Mouse (Mus musculus) liver, adult (tissue): ENCODE data around the gene Spic.

Experiments used
- GATA4 ChIP-seq: IDR thresholded peaks from 2 replicates; pipeline ENCODE4 v1.6.1; 2014; ENCODE audit warnings: mild to moderate bottlenecking, low read length; ENCODE audit not compliant: insufficient replicate concordance

The Spic gene

DNA sequence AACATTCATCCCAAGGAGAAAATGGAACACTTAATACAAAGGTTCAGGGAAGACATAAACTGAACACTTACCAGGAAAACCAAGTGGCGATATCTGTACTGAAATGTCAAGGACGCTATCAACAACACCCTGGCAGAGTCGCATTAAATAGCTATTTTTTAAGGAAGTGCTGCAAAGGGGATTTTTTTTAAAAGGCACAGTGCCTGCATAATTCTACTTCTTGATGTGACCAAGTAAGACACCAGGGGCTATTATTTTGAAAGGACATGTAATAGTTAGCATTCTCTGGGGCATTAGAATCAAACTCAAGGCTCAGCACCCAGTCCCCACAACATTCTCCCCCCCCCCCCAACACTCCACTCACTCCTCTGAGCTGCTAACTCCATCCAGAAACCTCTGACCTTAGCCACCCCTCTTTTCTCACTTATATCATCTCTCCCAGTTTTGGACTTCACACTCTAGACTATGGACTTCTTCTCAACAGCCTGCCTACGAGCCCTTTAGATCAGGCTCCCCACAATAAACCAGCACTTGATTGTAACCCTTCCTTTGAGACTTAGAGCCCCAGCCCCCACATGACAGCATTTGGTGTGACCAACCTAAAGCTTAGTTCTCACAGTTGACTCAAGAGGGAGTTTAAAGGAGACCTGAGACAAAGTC is 1.8 kb downstream of the Spic start:
- no peak for TF ChIP-seq GATA4

DNA sequence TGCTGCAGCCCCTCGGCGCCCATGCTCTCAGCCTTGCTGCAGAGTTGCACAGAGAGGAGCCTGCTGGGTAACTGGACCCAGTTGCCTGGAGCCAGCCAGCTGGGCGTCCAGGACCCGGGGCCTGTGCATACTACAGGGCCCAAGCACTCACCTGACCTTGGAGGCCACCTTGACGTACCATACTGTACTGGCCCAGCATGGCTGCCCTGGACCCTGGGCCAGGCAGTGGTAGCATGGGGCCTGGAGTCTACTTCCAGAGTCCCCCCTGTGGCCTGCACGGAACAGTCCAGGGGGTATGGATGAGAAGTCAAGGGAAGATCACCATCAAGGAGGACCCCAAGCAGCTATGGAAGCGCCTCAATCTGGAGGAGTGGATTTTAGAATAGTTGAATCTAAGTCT is 12.0 kb downstream of the Spic start:
- no peak for TF ChIP-seq GATA4

DNA sequence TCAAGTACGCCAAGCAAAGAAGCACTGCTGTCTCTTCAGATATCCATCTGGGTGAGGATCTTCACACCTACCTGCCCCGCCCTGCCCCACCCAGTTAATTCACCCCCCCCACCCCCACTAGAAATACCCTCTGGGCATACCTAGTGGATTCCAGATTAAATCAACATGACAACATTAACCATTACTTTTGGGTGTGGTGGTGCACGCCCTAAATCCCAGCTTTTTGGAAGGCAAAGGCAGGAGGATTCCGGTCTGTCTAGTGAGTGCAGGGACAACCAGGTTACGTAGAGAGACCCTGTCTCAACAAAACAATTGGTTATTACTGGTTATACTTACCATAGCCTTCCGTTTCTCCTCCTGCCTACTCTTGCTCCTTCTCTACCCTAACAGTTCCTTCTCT is 12.7 kb downstream of the Spic start:
- TF ChIP-seq GATA4, result no peak

GRCm38 (mm10) chr10:88669719-88670118 is 15.1 kb downstream of the Spic start:
- no peak for TF ChIP-seq GATA4

DNA sequence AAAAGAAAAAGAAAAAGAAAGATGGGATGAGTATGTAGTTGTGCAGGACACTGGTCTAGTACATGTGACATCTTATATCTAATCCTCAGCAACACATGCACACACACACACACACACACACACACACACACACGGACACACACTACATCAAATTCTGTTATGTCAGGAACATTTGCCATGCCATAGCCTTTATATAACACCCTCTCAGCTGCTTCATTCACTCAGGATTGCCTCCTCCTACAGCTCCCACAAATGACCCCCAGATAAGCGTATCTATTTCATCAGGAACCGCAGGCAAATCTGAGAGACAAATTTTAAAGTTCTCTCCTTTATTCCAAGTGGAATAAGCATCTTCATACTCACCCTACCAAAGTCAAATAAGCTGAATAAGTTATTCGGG is 25.9 kb downstream of the Spic start:
- TF ChIP-seq GATA4, result no peak

DNA sequence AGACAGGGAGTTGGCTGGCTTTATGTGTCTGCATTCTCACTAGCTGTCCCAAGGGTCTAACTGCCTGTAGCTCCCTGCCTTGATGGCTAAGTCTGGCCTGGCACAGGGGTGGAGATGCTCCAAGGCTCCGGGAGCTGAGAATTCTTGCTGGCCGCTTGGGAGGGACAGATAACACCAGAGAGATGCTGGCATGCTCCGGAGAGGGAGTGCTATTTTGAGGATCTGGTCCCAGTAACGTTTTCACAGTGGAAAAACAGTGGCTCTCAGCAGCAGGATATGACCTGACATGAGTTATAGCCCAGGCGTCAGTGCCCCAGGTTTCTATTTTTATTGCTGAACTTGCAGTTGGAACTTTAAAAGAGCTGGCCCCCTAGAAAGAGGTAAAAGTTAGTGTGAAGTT is 39.4 kb downstream of the Spic start:
- TF ChIP-seq GATA4, result no peak

DNA sequence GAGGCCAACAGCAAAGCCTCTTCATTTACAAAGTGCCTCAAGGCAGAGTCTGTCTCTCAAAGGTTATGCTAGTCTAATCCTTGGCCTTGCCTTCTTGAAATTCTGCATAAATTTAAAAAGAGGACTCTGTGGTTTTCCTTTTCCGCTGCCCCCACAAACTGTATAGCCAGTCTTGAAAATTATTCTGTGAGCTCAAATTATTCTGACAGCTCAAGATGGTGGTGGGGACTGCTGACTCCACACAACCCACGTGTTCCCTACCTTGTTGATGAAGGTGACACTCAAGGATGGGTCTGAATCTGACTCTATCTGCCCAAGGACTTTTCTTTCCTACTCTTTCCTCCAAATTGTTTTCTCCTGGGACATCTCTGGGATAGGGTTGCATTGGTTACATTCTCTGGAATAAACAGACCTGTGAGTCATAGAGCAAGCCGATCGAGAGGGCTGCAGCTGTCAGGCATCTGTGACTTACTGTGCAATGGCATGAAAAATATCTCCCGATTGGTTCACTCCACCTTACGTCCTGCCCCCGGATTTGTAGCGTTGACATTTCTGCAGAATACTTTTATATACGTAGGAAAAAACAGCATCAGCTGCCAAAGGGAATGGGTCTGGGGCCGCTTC is 53.4 kb downstream of the Spic start:
- TF ChIP-seq GATA4, result no peak

DNA sequence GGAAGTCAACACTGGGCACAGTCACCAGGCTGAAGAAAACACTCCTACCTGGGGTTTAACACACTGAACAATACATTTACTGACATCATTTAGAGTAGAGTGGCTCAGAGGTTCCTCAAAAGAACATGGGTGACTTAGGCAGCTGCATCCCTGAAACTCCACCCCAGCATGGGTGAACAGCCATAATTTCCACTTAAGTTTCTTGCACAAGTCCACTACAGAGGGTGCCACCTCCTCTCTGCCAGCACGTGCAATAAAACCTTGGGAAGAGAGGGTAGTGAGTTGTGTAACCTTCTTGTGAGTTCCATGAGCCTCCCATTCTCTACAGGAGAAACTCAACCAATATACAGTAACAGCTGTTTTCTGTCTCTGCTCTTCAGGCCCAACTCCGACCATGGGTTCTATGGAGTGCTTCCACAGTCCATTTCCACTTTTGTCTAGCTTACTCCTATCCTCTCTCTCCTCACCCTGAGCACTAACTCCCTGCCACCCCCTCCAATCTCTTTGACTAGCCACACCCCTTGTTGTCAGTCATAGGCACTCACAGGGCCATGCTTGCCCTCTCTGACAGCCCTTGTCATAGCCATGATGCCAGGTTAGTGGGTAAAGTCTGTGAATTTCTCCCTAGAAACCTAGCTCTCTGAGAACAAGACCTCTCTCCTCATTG is 54.0 kb downstream of the Spic start:
- no peak for TF ChIP-seq GATA4

DNA sequence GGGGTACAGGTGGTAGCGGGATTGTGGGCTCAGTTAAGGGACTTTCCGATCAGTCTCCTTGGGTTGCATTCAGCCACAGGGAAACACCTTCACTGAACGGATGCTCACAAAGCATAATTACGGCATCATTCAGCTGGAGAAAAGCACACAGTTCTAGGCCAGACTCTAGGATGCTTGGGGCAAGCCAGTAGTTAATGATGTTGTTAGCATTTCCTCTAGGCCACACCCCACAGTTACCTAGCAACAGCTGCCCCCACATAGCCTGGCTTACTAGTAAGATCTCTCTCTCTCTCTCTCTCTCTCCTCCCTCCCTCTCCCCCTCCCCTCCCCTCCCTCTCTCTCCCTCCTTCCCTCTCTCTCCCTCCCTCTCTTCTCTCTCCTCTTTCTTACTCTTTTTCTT is 57.8 kb downstream of the Spic start:
- TF ChIP-seq GATA4, result no peak

DNA sequence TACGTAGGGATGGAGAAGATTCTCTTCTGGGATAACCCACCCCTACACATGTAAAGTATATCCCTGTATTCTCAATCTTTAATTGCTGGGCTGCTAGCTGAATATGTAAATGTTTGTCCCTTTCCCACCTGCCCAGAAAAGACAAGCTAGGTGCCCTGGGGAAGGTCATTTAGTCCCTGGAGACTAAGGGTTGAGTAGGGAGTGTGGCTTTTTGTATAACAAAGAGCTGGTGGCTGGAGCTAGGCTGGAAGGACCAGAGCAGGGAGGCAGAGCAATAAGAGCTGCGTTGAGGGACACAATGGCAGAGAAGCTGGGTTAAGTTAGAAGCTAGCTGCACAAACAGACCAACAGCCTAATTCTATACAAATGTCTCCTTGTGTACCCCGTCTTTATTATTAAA is 58.6 kb downstream of the Spic start:
- no peak for TF ChIP-seq GATA4
